Mouse (Mus musculus) ES-E14 (cell line): Measurements from ENCODE around the gene Gm11042. TPM values are rescaled to one million over a fixed set of nuclear protein-coding genes. Genes with fewer than 3 reads are reported as not detected.

Experiments
- DNase-seq: peaks from one replicate; pipeline ENCODE4 v3.0.0-alpha.2; 2013; ENCODE audit warnings: low read depth, low spot score
- H3K27ac ChIP-seq: 2 replicates; pipeline ENCODE4 v1.5.1; 2012; ENCODE audit warnings: low read depth, mild to moderate bottlenecking, low read length, moderate library complexity, mixed read lengths; ENCODE audit not compliant: poor library complexity, insufficient read depth, severe bottlenecking
- H3K36me3 ChIP-seq: 2 replicates; pipeline ENCODE4 v1.6.1; 2012; ENCODE audit warnings: mild to moderate bottlenecking, low read length, moderate library complexity, mixed read lengths; ENCODE audit not compliant: control insufficient read depth, poor library complexity, insufficient read depth, severe bottlenecking
- H3K4me1 ChIP-seq, 2 experiments: fragments of 150-350 bp in 1 of 2; sonication (generic) in 1 of 2; 2 replicates each; pipeline ENCODE4 v1.6.1; 2012; ENCODE audit warnings: low read length in 2 of 2, mild to moderate bottlenecking in 1 of 2, mixed read lengths in 1 of 2; ENCODE audit not compliant: control insufficient read depth in 2 of 2, insufficient read depth in 2 of 2, poor library complexity in 1 of 2
- H3K4me3 ChIP-seq, 2 experiments: fragments of 150-350 bp in 1 of 2; sonication (generic) in 1 of 2; 2 replicates each; pipeline ENCODE4 v1.5.1; 2012; ENCODE audit warnings: low read length in 2 of 2, low read depth in 1 of 2, mild to moderate bottlenecking in 1 of 2, mixed read lengths in 1 of 2; ENCODE audit not compliant: insufficient read depth in 1 of 2, poor library complexity in 1 of 2, severe bottlenecking in 1 of 2
- H3K9ac ChIP-seq: 2 replicates; pipeline ENCODE4 v1.6.1; 2012; ENCODE audit warnings: low read depth, mild to moderate bottlenecking, low read length, mixed read lengths; ENCODE audit not compliant: poor library complexity, insufficient read depth, severe bottlenecking
- H3K9me3 ChIP-seq: fragments of 150-350 bp; sonication (generic); 2 replicates; pipeline ENCODE4 v1.6.1; 2012; ENCODE audit warnings: low read depth, mild to moderate bottlenecking, low read length; ENCODE audit not compliant: control insufficient read depth, insufficient read depth
- CHD2 ChIP-seq: IDR thresholded peaks from 2 replicates; pipeline ENCODE4 v1.6.1; 2014; ENCODE audit warnings: mild to moderate bottlenecking, low read depth, low read length, inconsistent platforms
- HCFC1 ChIP-seq: IDR thresholded peaks from 2 replicates; pipeline ENCODE4 v1.6.1; 2012; ENCODE audit warnings: low read length, inconsistent platforms, borderline replicate concordance; ENCODE audit not compliant: insufficient read depth
- MAFK ChIP-seq: IDR thresholded peaks from 2 replicates; pipeline ENCODE4 v1.6.1; 2014; ENCODE audit warnings: mild to moderate bottlenecking, low read depth, low read length, inconsistent platforms; ENCODE audit not compliant: insufficient read depth
- ZC3H11A ChIP-seq: IDR thresholded peaks from 2 replicates; pipeline ENCODE4 v1.6.1; 2012; ENCODE audit warnings: low read depth, mild to moderate bottlenecking, inconsistent platforms, low read length, borderline replicate concordance
- ZNF384 ChIP-seq: IDR thresholded peaks from 2 replicates; pipeline ENCODE4 v1.6.1; 2012; ENCODE audit warnings: low read depth, low read length, inconsistent platforms
- in situ Hi-C, 2 experiments: fragments of 600-800 bp; cut with MboI; formaldehyde crosslinking; loops; one replicate each; pipeline ENCODE4 v1.15.1; 2025; ENCODE audit warnings: low sequenced_read_pairs in 2 of 2, inconsistent platforms in 1 of 2; ENCODE audit not compliant: unreplicated experiment in 2 of 2
- total RNA-seq: library from RNA; depleted of rRNA; stranded (reverse); fragments of 300-350 nt; gene quantifications from 2 replicates; pipeline ENCODE4 v1.2.3, GENCODE M21; 2012

Gene Gm11042
- total RNA-seq, 1 experiment, result not detected

DNA sequence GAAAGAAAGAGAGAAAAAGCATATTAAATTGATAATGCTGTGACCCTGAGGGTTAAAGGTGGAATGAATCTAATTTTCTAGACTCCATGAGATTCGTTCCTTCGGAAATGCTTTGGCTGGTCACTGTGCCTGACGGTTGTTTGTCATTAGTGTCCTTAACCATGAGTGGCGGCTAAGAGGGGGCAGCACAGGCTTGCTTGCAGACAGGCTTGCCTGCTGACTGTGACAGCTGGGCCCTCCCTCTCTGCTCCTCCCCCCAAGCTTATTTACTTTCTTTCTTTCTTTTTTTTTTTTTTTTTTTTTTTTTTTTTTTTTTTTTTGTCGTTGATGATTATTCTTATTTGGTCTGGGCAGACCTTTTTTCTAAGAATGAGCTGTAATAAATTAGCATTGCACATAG lies 19.8 kb downstream of the Gm11042 start:
- H3K36me3 ChIP-seq, result no peaks in the 10 kb centered on the region
- TF ChIP-seq HCFC1 (no peak), ZNF384 (0 out of 2 replicates have a peak, but pooled peaks have one; percentile 30), ZC3H11A (no peak)
- H3K9me3 ChIP-seq, result no peaks in the 10 kb centered on the region
- H3K27ac ChIP-seq, result no peak overlapping the region
- DNase-seq, result no peak
- no peaks in the 10 kb centered on the region for H3K4me1 ChIP-seq
- in situ Hi-C loops, result loop anchor here (10.0 to 25.0 kb wide), 2 partner anchors 582 to 584 kb away; no protein-coding TSS in a partner anchor
- H3K4me3 ChIP-seq, result no peak overlapping the region
- no peak overlapping the region for H3K9ac ChIP-seq

GRCm38 (mm10) chr12:74293624-74294023 lies 22.6 kb downstream of the Gm11042 start:
- TF ChIP-seq ZC3H11A (peak; percentile 66; the same call in 1 of the 2 replicates), CHD2 (no peak), MAFK (no peak), HCFC1 (no peak)
- Histone ChIP-seq H3K36me3 (no peaks in the 10 kb centered on the region), H3K4me3 (no peak overlapping the region), H3K27ac (no peak overlapping the region), H3K9ac (no peak overlapping the region), H3K9me3 (no peaks in the 10 kb centered on the region), H3K4me1 (no peaks in the 10 kb centered on the region)
- no peak for DNase-seq
- in situ Hi-C loops, result loop anchor here (10.0 to 25.0 kb wide), 2 partner anchors 579 to 581 kb away; no protein-coding TSS in a partner anchor

GRCm38 (mm10) chr12:74290983-74291382 lies 25.2 kb downstream of the Gm11042 start:
- DNase-seq, result no peak
- H3K4me3 ChIP-seq, result no peak overlapping the region
- H3K9ac ChIP-seq, result no peak overlapping the region
- H3K9me3 ChIP-seq, result no peaks in the 10 kb centered on the region
- H3K4me1 ChIP-seq, result no peaks in the 10 kb centered on the region
- H3K36me3 ChIP-seq, result no peaks in the 10 kb centered on the region
- no peak overlapping the region for H3K27ac ChIP-seq
- TF ChIP-seq CHD2 (no peak), MAFK (no peak), ZNF384 (no peak), HCFC1 (no peak), ZC3H11A (no peak)
- in situ Hi-C loops, result loop anchor here (10.0 to 25.0 kb wide), 2 partner anchors 576 to 579 kb away; no protein-coding TSS in a partner anchor

GRCm38 (mm10) chr12:74284685-74285054 lies 31.5 kb downstream of the Gm11042 start:
- no peak for DNase-seq
- TF ChIP-seq ZNF384, result no peak
- no peak for TF ChIP-seq MAFK
- no peak for TF ChIP-seq CHD2
- TF ChIP-seq HCFC1, result no peak
- TF ChIP-seq ZC3H11A, result no peak
- H3K9ac ChIP-seq, result no peak overlapping the region

More at GRCm38 (mm10) chr12:74284685-74285054, 31.5 kb downstream of the Gm11042 start:
- no peaks in the 10 kb centered on the region for H3K36me3 ChIP-seq
- H3K27ac ChIP-seq, result no peak overlapping the region
- H3K4me3 ChIP-seq, result peak overlapping the region in 1 of 2 experiments; percentile 54; a peak in 2 of 4 replicates
- H3K4me1 ChIP-seq, result no peaks in the 10 kb centered on the region
- no peaks in the 10 kb centered on the region for H3K9me3 ChIP-seq
- in situ Hi-C loops, result loop anchor here in 1 of 2 experiments (25.0 kb wide), 1 partner anchor 572 kb away; no protein-coding TSS in a partner anchor
